Mouse (Mus musculus): Measurements from ENCODE around the gene Nid2. TPM values are rescaled to one million over a fixed set of nuclear protein-coding genes. Genes with fewer than 3 reads are reported as not detected.

The Nid2 gene
- polyA plus RNA-seq, 1 experiment = 4.7 TPM

GRCm38 (mm10) chr14:19785797-19786588 lies 34.9 kb downstream of the Nid2 start:
- Histone ChIP-seq H3K4me3 (ENCODE audit: control insufficient read depth, insufficient read depth, low read length) (no peak overlapping the region), H3K27me3 (ENCODE audit: control insufficient read depth, insufficient read depth, low read length) (no peaks in the 10 kb centered on the region), H3K27ac (ENCODE audit: control insufficient read depth, insufficient read depth, low read length) (no peak overlapping the region), H3K4me1 (replicated peaks; ENCODE audit: control insufficient read depth, insufficient read depth, low read length) (no peaks in the 10 kb centered on the region), H3K36me3 (ENCODE audit: control insufficient read depth, insufficient read depth, low read length) (no peaks in the 10 kb centered on the region)
- TF ChIP-seq CTCF (IDR thresholded peaks at IDR 0.05; ENCODE audit: borderline replicate concordance, control insufficient read depth, extremely low read depth, insufficient read depth, low read length, poor library complexity) (no peak), POLR2A (IDR thresholded peaks at IDR 0.05; ENCODE audit: control insufficient read depth, extremely low read depth, insufficient read depth, low read length, poor library complexity) (no peak)
- no peak for DNase-seq
- 96% methylated on average over 9 of the region's 9 CpGs for WGBS

GRCm38 (mm10) chr14:19788443-19788842 lies 37.4 kb downstream of the Nid2 start:
- H3K27me3 ChIP-seq (ENCODE audit: control insufficient read depth, insufficient read depth, low read length) = no peaks in the 10 kb centered on the region
- no peak for DNase-seq
- TF ChIP-seq CTCF (IDR thresholded peaks at IDR 0.05; ENCODE audit: borderline replicate concordance, control insufficient read depth, extremely low read depth, insufficient read depth, low read length, poor library complexity) (no peak), POLR2A (IDR thresholded peaks at IDR 0.05; ENCODE audit: control insufficient read depth, extremely low read depth, insufficient read depth, low read length, poor library complexity) (no peak)
- no peaks in the 10 kb centered on the region for H3K4me1 ChIP-seq (replicated peaks; ENCODE audit: control insufficient read depth, insufficient read depth, low read length)
- WGBS = 74% methylated on average over 1 of the region's 1 CpGs
- no peak overlapping the region for H3K27ac ChIP-seq (ENCODE audit: control insufficient read depth, insufficient read depth, low read length)
- no peaks in the 10 kb centered on the region for H3K36me3 ChIP-seq (ENCODE audit: control insufficient read depth, insufficient read depth, low read length)
- H3K4me3 ChIP-seq (ENCODE audit: control insufficient read depth, insufficient read depth, low read length) = no peak overlapping the region

- WGBS = 78% methylated on average over 4 of the region's 4 CpGs
- Histone ChIP-seq H3K4me1 (replicated peaks; ENCODE audit: control insufficient read depth, insufficient read depth, low read length) (0 out of 2 replicates have a peak, but pooled peaks cover 5% of the 10 kb centered on the region), H3K4me3 (ENCODE audit: control insufficient read depth, insufficient read depth, low read length) (no peak overlapping the region), H3K36me3 (ENCODE audit: control insufficient read depth, insufficient read depth, low read length) (no peaks in the 10 kb centered on the region), H3K27ac (ENCODE audit: control insufficient read depth, insufficient read depth, low read length) (no peak overlapping the region), H3K27me3 (ENCODE audit: control insufficient read depth, insufficient read depth, low read length) (no peaks in the 10 kb centered on the region)
- no peak for DNase-seq
- TF ChIP-seq POLR2A (IDR thresholded peaks at IDR 0.05; ENCODE audit: control insufficient read depth, extremely low read depth, insufficient read depth, low read length, poor library complexity) (no peak), CTCF (IDR thresholded peaks at IDR 0.05; ENCODE audit: borderline replicate concordance, control insufficient read depth, extremely low read depth, insufficient read depth, low read length, poor library complexity) (no peak)
Observed at GRCm38 (mm10) chr14:19794881-19795280, 43.8 kb downstream of the Nid2 start.

GRCm38 (mm10) chr14:19796541-19797304 lies 45.7 kb downstream of the Nid2 start:
- Histone ChIP-seq H3K36me3 (ENCODE audit: control insufficient read depth, insufficient read depth, low read length) (no peaks in the 10 kb centered on the region), H3K4me1 (replicated peaks; ENCODE audit: control insufficient read depth, insufficient read depth, low read length) (0 out of 2 replicates have a peak, but pooled peaks cover 5% of the 10 kb centered on the region), H3K4me3 (ENCODE audit: control insufficient read depth, insufficient read depth, low read length) (no peak overlapping the region), H3K27me3 (ENCODE audit: control insufficient read depth, insufficient read depth, low read length) (no peaks in the 10 kb centered on the region), H3K27ac (ENCODE audit: control insufficient read depth, insufficient read depth, low read length) (no peak overlapping the region)
- no peak for DNase-seq
- no peak for TF ChIP-seq POLR2A (IDR thresholded peaks at IDR 0.05; ENCODE audit: control insufficient read depth, extremely low read depth, insufficient read depth, low read length, poor library complexity)
- no peak for TF ChIP-seq CTCF (IDR thresholded peaks at IDR 0.05; ENCODE audit: borderline replicate concordance, control insufficient read depth, extremely low read depth, insufficient read depth, low read length, poor library complexity)
- 29% methylated on average over 18 of the region's 18 CpGs for WGBS

GRCm38 (mm10) chr14:19800485-19800884 lies 49.4 kb downstream of the Nid2 start:
- Histone ChIP-seq H3K36me3 (ENCODE audit: control insufficient read depth, insufficient read depth, low read length) (no peaks in the 10 kb centered on the region), H3K4me3 (ENCODE audit: control insufficient read depth, insufficient read depth, low read length) (no peak overlapping the region), H3K4me1 (replicated peaks; ENCODE audit: control insufficient read depth, insufficient read depth, low read length) (0 out of 2 replicates have a peak, but pooled peaks cover 5% of the 10 kb centered on the region), H3K27me3 (ENCODE audit: control insufficient read depth, insufficient read depth, low read length) (no peaks in the 10 kb centered on the region), H3K27ac (ENCODE audit: control insufficient read depth, insufficient read depth, low read length) (no peak overlapping the region)
- TF ChIP-seq CTCF (IDR thresholded peaks at IDR 0.05; ENCODE audit: borderline replicate concordance, control insufficient read depth, extremely low read depth, insufficient read depth, low read length, poor library complexity) (no peak), POLR2A (IDR thresholded peaks at IDR 0.05; ENCODE audit: control insufficient read depth, extremely low read depth, insufficient read depth, low read length, poor library complexity) (no peak)
- 29% methylated on average over 2 of the region's 2 CpGs for WGBS
- DNase-seq = no peak

GRCm38 (mm10) chr14:19801474-19802215 lies 50.6 kb downstream of the Nid2 start:
- H3K36me3 ChIP-seq (ENCODE audit: control insufficient read depth, insufficient read depth, low read length) = no peaks in the 10 kb centered on the region
- 95% methylated on average over 8 of the region's 8 CpGs for WGBS
- TF ChIP-seq POLR2A (IDR thresholded peaks at IDR 0.05; ENCODE audit: control insufficient read depth, extremely low read depth, insufficient read depth, low read length, poor library complexity) (no peak), CTCF (IDR thresholded peaks at IDR 0.05; ENCODE audit: borderline replicate concordance, control insufficient read depth, extremely low read depth, insufficient read depth, low read length, poor library complexity) (no peak)

More at GRCm38 (mm10) chr14:19801474-19802215, 50.6 kb downstream of the Nid2 start:
- H3K4me3 ChIP-seq (ENCODE audit: control insufficient read depth, insufficient read depth, low read length) = no peak overlapping the region
- DNase-seq = no peak
- 0 out of 2 replicates have a peak, but pooled peaks cover 5% of the 10 kb centered on the region for H3K4me1 ChIP-seq (replicated peaks; ENCODE audit: control insufficient read depth, insufficient read depth, low read length)
- no peak overlapping the region for H3K27ac ChIP-seq (ENCODE audit: control insufficient read depth, insufficient read depth, low read length)
- H3K27me3 ChIP-seq (ENCODE audit: control insufficient read depth, insufficient read depth, low read length) = no peaks in the 10 kb centered on the region
